Mouse (Mus musculus): ENCODE measurements around the gene Ptprh. TPM values are rescaled to one million over a fixed set of nuclear protein-coding genes. Genes with fewer than 3 reads are reported as not detected.
A peak's percentile ranks its signal among the peaks of the same experiment; 100 is the strongest.

Ptprh gene
- polyA plus RNA-seq, 2 experiments, result 0.03 TPM; not detected in 1

DNA sequence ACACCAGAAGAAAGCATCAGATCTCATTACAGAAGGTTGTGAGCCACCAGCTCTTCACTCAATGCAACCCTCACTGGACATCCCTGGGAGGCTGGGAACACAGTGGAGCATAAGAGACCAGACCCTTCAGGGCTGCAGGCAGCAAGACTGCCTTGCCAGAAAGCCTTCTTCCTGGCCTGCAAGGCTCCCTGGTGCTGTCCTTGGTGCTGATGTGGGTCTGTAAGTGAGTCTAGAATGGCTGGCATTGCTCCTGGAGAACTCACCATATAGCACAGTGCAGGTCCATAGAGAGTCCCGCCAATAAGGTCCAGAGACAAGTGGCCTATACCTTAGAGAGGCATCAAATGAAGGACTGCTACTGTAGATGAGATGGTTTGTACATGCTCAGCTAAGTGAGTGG is 16.1 kb upstream of the Ptprh start:
- no peaks in the 10 kb centered on the region for H3K9me3 ChIP-seq (ENCODE audit: control insufficient read depth, low read length)
- DNase-seq (ENCODE audit: low spot score) (peak; percentile 72), ATAC-seq (ENCODE audit: low FRiP score, low read depth) (no peak)
- H3K4me2 ChIP-seq (replicated peaks; ENCODE audit: low read depth, low read length, severe bottlenecking), result no peak overlapping the region
- no peaks in the 10 kb centered on the region for H3K27me3 ChIP-seq (ENCODE audit: control insufficient read depth, insufficient read depth, low read length)
- WGBS, result 41% methylated on average over 1 of the region's 1 CpGs
- H3K36me3 ChIP-seq (ENCODE audit: control insufficient read depth, insufficient read depth, low read length), result no peaks in the 10 kb centered on the region
- H3K9ac ChIP-seq (ENCODE audit: low read depth, low read length, severe bottlenecking), result no peak overlapping the region
- H3K4me3 ChIP-seq (replicated peaks; ENCODE audit: low read length), result no peak overlapping the region
- no peak overlapping the region for H3K27ac ChIP-seq (replicated peaks; ENCODE audit: low read depth, low read length)
- no peaks in the 10 kb centered on the region for H3K4me1 ChIP-seq (ENCODE audit: control insufficient read depth, insufficient read depth, low read length)
- no peak for TF ChIP-seq POLR2A (IDR thresholded peaks at IDR 0.05; ENCODE audit: borderline replicate concordance, extremely low read depth, insufficient read depth, insufficient read length)

- 83% methylated on average over 14 of the region's 14 CpGs for WGBS
Measured at GRCm38 (mm10) chr7:4613740-4614403, 10.0 kb upstream of the Ptprh start.

GRCm38 (mm10) chr7:4612956-4613355 is 9.1 kb upstream of the Ptprh start:
- WGBS, result 65% methylated on average over 1 of the region's 1 CpGs
- TF ChIP-seq POLR2A (IDR thresholded peaks at IDR 0.05; ENCODE audit: borderline replicate concordance, extremely low read depth, insufficient read depth, insufficient read length), result no peak
- DNase-seq (ENCODE audit: low spot score) (no peak), ATAC-seq (ENCODE audit: low FRiP score, low read depth) (no peak)
- H3K9me3 ChIP-seq (ENCODE audit: control insufficient read depth, low read length), result no peaks in the 10 kb centered on the region
- H3K4me2 ChIP-seq (replicated peaks; ENCODE audit: low read depth, low read length, severe bottlenecking), result no peak overlapping the region
- no peak overlapping the region for H3K27ac ChIP-seq (replicated peaks; ENCODE audit: low read depth, low read length)
- H3K9ac ChIP-seq (ENCODE audit: low read depth, low read length, severe bottlenecking), result no peak overlapping the region
- H3K4me3 ChIP-seq (replicated peaks; ENCODE audit: low read length), result no peak overlapping the region
- H3K4me1 ChIP-seq (ENCODE audit: control insufficient read depth, insufficient read depth, low read length), result no peaks in the 10 kb centered on the region
- no peaks in the 10 kb centered on the region for H3K36me3 ChIP-seq (ENCODE audit: control insufficient read depth, insufficient read depth, low read length)
- no peaks in the 10 kb centered on the region for H3K27me3 ChIP-seq (ENCODE audit: control insufficient read depth, insufficient read depth, low read length)

More at GRCm38 (mm10) chr7:4613740-4614403, 10.0 kb upstream of the Ptprh start:
- Histone ChIP-seq H3K36me3 (ENCODE audit: control insufficient read depth, insufficient read depth, low read length) (no peaks in the 10 kb centered on the region), H3K4me2 (replicated peaks; ENCODE audit: low read depth, low read length, severe bottlenecking) (no peak overlapping the region), H3K4me1 (ENCODE audit: control insufficient read depth, insufficient read depth, low read length) (no peaks in the 10 kb centered on the region), H3K9ac (ENCODE audit: low read depth, low read length, severe bottlenecking) (no peak overlapping the region), H3K27me3 (ENCODE audit: control insufficient read depth, insufficient read depth, low read length) (no peaks in the 10 kb centered on the region), H3K9me3 (ENCODE audit: control insufficient read depth, low read length) (no peaks in the 10 kb centered on the region), H3K27ac (replicated peaks; ENCODE audit: low read depth, low read length) (no peak overlapping the region), H3K4me3 (replicated peaks; ENCODE audit: low read length) (no peak overlapping the region)
- DNase-seq (ENCODE audit: low spot score) (no peak), ATAC-seq (ENCODE audit: low FRiP score, low read depth) (no peak)
- TF ChIP-seq POLR2A (IDR thresholded peaks at IDR 0.05; ENCODE audit: borderline replicate concordance, extremely low read depth, insufficient read depth, insufficient read length), result no peak

GRCm38 (mm10) chr7:4612386-4612785 is 8.5 kb upstream of the Ptprh start:
- ATAC-seq (ENCODE audit: low FRiP score, low read depth), result no peak
- Histone ChIP-seq H3K36me3 (ENCODE audit: control insufficient read depth, insufficient read depth, low read length) (no peaks in the 10 kb centered on the region), H3K4me1 (ENCODE audit: control insufficient read depth, insufficient read depth, low read length) (no peaks in the 10 kb centered on the region), H3K4me2 (replicated peaks; ENCODE audit: low read depth, low read length, severe bottlenecking) (no peak overlapping the region), H3K27me3 (ENCODE audit: control insufficient read depth, insufficient read depth, low read length) (no peaks in the 10 kb centered on the region), H3K9me3 (ENCODE audit: control insufficient read depth, low read length) (no peaks in the 10 kb centered on the region), H3K4me3 (replicated peaks; ENCODE audit: low read length) (no peak overlapping the region), H3K9ac (ENCODE audit: low read depth, low read length, severe bottlenecking) (no peak overlapping the region), H3K27ac (replicated peaks; ENCODE audit: low read depth, low read length) (no peak overlapping the region)
- 40% methylated on average over 8 of the region's 8 CpGs for WGBS
- no peak for DNase-seq (ENCODE audit: low spot score)
- TF ChIP-seq POLR2A (IDR thresholded peaks at IDR 0.05; ENCODE audit: borderline replicate concordance, extremely low read depth, insufficient read depth, insufficient read length), result no peak

DNA sequence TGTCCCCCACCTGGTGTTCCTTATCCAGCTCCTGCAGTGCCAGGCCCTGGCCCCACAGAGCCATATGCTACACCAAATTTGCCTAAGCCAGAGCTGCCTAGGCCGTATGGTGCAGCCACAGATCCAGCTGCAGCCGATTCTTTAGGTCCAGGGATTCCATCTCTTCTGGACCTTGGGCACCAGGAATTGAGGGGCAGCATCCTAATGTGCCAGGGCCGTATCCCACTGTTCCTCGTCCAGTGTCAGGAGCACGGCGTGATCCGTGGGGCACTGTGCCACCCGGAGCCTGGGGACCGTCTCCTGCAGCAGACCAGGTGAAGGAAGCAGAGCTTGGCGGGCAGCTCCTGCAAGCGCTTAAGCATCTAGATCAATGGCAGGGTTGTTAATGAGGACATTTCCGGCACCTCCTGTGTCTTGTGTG is 8.1 kb upstream of the Ptprh start:
- H3K27ac ChIP-seq (replicated peaks; ENCODE audit: low read depth, low read length), result no peak overlapping the region
- H3K36me3 ChIP-seq (ENCODE audit: control insufficient read depth, insufficient read depth, low read length), result no peaks in the 10 kb centered on the region
- H3K4me3 ChIP-seq (replicated peaks; ENCODE audit: low read length), result no peak overlapping the region
- DNase-seq (ENCODE audit: low spot score), result no peak
- no peaks in the 10 kb centered on the region for H3K27me3 ChIP-seq (ENCODE audit: control insufficient read depth, insufficient read depth, low read length)
- WGBS, result 58% methylated on average over 12 of the region's 12 CpGs
- H3K9me3 ChIP-seq (ENCODE audit: control insufficient read depth, low read length), result no peaks in the 10 kb centered on the region
- H3K4me2 ChIP-seq (replicated peaks; ENCODE audit: low read depth, low read length, severe bottlenecking), result no peak overlapping the region
- ATAC-seq (ENCODE audit: low FRiP score, low read depth), result no peak
- no peaks in the 10 kb centered on the region for H3K4me1 ChIP-seq (ENCODE audit: control insufficient read depth, insufficient read depth, low read length)
- no peak for TF ChIP-seq POLR2A (IDR thresholded peaks at IDR 0.05; ENCODE audit: borderline replicate concordance, extremely low read depth, insufficient read depth, insufficient read length)
- H3K9ac ChIP-seq (ENCODE audit: low read depth, low read length, severe bottlenecking), result no peak overlapping the region

Measured in limb, embryonic 14.5 days (tissue).